Mouse (Mus musculus): Measurements from ENCODE around the gene Ccdc6.
"Not testable (repeated sequence)": the region's sequence is repeated elsewhere in the genome, so short reads cannot be mapped to it uniquely, and the experiment has no call there.

The Ccdc6 gene

GRCm38 (mm10) chr10:70200889-70201500, 104.1 kb downstream of the Ccdc6 start:
- DNase-seq (ENCODE audit: extremely low read depth, insufficient read length, low spot score), result no peak

- no peak for DNase-seq (ENCODE audit: extremely low read depth, insufficient read length, low spot score)
Observed at GRCm38 (mm10) chr10:70204505-70205399, 107.8 kb downstream of the Ccdc6 start, which contains the start of gene Mrln. Gene Mrln (plus strand): TSS chr10:70204664.

- DNase-seq (ENCODE audit: extremely low read depth, insufficient read length, low spot score), result no peak
Observed at GRCm38 (mm10) chr10:70211281-70211680, 114.4 kb downstream of the Ccdc6 start.

- no peak for DNase-seq (ENCODE audit: extremely low read depth, insufficient read length, low spot score)
Observed at GRCm38 (mm10) chr10:70220971-70221370, 124.0 kb downstream of the Ccdc6 start.

GRCm38 (mm10) chr10:70222231-70222630, 125.3 kb downstream of the Ccdc6 start:
- not testable (repeated sequence) for DNase-seq (ENCODE audit: extremely low read depth, insufficient read length, low spot score)

GRCm38 (mm10) chr10:70224571-70224970, 127.7 kb downstream of the Ccdc6 start:
- DNase-seq (ENCODE audit: extremely low read depth, insufficient read length, low spot score), result no peak

GRCm38 (mm10) chr10:70225760-70226159, 128.8 kb downstream of the Ccdc6 start:
- no peak for DNase-seq (ENCODE audit: extremely low read depth, insufficient read length, low spot score)

GRCm38 (mm10) chr10:70226608-70227007, 129.7 kb downstream of the Ccdc6 start:
- DNase-seq (ENCODE audit: extremely low read depth, insufficient read length, low spot score), result no peak

- no peak for DNase-seq (ENCODE audit: extremely low read depth, insufficient read length, low spot score)
Observed at GRCm38 (mm10) chr10:70230352-70230751, 133.4 kb downstream of the Ccdc6 start.

GRCm38 (mm10) chr10:70237936-70238335, 141.0 kb downstream of the Ccdc6 start:
- DNase-seq (ENCODE audit: extremely low read depth, insufficient read length, low spot score), result no peak
